Mouse (Mus musculus) neural tube, embryonic 11.5 days (tissue): ENCODE measurements around the gene Zfp335. TPM values are rescaled to one million over a fixed set of nuclear protein-coding genes. Genes with fewer than 3 reads are reported as not detected.

Experiments
- ATAC-seq: fragments of 200-750 bp; cut with Nextera tagmentation; 2 replicates; pipeline ENCODE4 v1.8.0; 2017; ENCODE audit warnings: moderate number of reproducible peaks, mild to moderate bottlenecking, moderate TSS enrichment, moderate library complexity; ENCODE audit not compliant: insufficient read depth, low FRiP score, low TSS enrichment
- DNase-seq: peaks from one replicate; pipeline ENCODE4 v3.0.0-alpha.2; 2015; ENCODE audit warnings: low spot score
- H3K27ac ChIP-seq: fragments of 300-500 bp; sonication (generic); 2 replicates; pipeline ENCODE4 v1.5.1; 2014; ENCODE audit warnings: low read depth, mild to moderate bottlenecking, low read length
- H3K27me3 ChIP-seq: fragments of 300-500 bp; sonication (generic); 2 replicates; pipeline ENCODE4 v1.6.1; 2014; ENCODE audit warnings: mild to moderate bottlenecking, low read length, mixed read lengths; ENCODE audit not compliant: control insufficient read depth, insufficient read depth
- H3K36me3 ChIP-seq: fragments of 300-500 bp; sonication (generic); 2 replicates; pipeline ENCODE4 v1.6.1; 2014; ENCODE audit warnings: mild to moderate bottlenecking, low read length, moderate library complexity, mixed read lengths; ENCODE audit not compliant: control insufficient read depth, insufficient read depth
- H3K4me1 ChIP-seq: fragments of 300-500 bp; sonication (generic); 2 replicates; pipeline ENCODE4 v1.6.1; 2014; ENCODE audit warnings: low read length, mixed read lengths; ENCODE audit not compliant: control insufficient read depth, insufficient read depth
- H3K4me2 ChIP-seq: fragments of 300-500 bp; sonication (generic); 2 replicates; pipeline ENCODE4 v1.6.1; 2014; ENCODE audit warnings: low read depth, mild to moderate bottlenecking, moderate library complexity
- H3K4me3 ChIP-seq: fragments of 300-500 bp; sonication (generic); 2 replicates; pipeline ENCODE4 v1.5.1; 2014; ENCODE audit warnings: low read depth, low read length
- H3K9ac ChIP-seq: fragments of 300-500 bp; sonication (generic); 2 replicates; pipeline ENCODE4 v1.6.1; 2014; ENCODE audit warnings: mild to moderate bottlenecking, low read length
- H3K9me3 ChIP-seq: fragments of 300-500 bp; sonication (generic); 2 replicates; pipeline ENCODE4 v1.6.1; 2016; ENCODE audit warnings: low read length; ENCODE audit not compliant: control insufficient read depth
- WGBS: fragments of 180-500 bp; shearing (Covaris S2); extraction: QIAGEN DNeasy Blood & Tissue Kit; methylation state at CpG from one replicate; pipeline ENCODE4 v1.1.7; 2014; 5-methylcytosine and 5-hydroxymethylcytosine counted together
- polyA plus RNA-seq: library from polyadenylated mRNA; unstranded; fragments of >200 nt; fragmentation: Nextera tagmentation; extraction: Ambion mirVana; gene quantifications from 2 replicates; pipeline ENCODE4 v1.2.1, GENCODE M21; 2014

Gene Zfp335
- polyA plus RNA-seq, 1 experiment from 2014 or later, result 13.9 TPM

DNA sequence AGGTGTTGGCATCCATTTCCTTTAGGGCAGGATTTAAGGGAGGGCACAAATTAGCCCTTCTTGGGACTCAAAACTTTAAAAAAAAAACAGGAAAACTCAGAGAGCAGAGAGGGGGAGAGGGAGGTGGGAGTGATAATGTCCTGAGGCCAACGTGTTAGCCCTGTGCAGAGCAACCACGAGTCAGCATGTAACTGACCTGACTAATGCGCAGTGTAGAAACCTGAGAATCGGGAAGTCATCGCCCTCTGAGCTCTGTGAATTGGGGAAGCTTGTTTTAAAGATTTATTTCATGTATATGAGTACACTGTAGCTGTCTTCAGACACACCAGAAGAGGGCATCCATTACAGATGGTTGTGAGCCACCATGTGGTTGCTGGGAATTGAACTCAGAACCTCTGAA, 5.3 kb upstream of the Zfp335 start:
- no peak for ATAC-seq
- DNase-seq, result no peak
- Histone ChIP-seq H3K9ac (no peak overlapping the region), H3K4me3 (no peak overlapping the region), H3K4me2 (no peak overlapping the region), H3K9me3 (no peaks in the 10 kb centered on the region), H3K4me1 (0 out of 2 replicates have a peak, but pooled peaks cover 2% of the 10 kb centered on the region), H3K27me3 (no peaks in the 10 kb centered on the region), H3K27ac (no peak overlapping the region), H3K36me3 (no peaks in the 10 kb centered on the region)
- WGBS, result 81% methylated on average over 5 of the region's 5 CpGs

DNA sequence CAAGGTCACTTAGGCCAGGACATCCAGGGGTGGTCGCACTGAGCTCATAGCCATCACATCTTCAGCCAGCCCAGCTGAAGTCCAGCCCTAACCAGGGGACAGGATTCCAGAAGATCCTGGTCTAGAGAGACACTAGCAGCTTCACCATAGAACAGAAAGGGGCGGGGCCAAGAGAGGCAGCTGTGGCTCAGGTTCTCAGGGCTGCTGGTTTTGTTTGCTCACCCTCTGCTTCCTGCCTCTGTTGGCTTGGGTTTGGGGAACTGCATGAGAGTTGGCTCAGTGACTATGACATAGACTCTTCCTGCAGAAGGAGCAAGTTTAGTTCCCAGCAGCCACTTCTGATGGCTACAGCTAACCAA, 1.9 kb upstream of the Zfp335 start:
- Histone ChIP-seq H3K27me3 (no peaks in the 10 kb centered on the region), H3K4me1 (peaks cover 13% of the 10 kb centered on the region; the same call in 1 of the 2 replicates), H3K9ac (no peak overlapping the region), H3K27ac (no peak overlapping the region), H3K36me3 (peaks cover 8% of the 10 kb centered on the region), H3K4me3 (no peak overlapping the region), H3K4me2 (no peak overlapping the region), H3K9me3 (no peaks in the 10 kb centered on the region)
- WGBS, result 89% methylated on average over 2 of the region's 2 CpGs
- DNase-seq, result no peak
- no peak for ATAC-seq

DNA sequence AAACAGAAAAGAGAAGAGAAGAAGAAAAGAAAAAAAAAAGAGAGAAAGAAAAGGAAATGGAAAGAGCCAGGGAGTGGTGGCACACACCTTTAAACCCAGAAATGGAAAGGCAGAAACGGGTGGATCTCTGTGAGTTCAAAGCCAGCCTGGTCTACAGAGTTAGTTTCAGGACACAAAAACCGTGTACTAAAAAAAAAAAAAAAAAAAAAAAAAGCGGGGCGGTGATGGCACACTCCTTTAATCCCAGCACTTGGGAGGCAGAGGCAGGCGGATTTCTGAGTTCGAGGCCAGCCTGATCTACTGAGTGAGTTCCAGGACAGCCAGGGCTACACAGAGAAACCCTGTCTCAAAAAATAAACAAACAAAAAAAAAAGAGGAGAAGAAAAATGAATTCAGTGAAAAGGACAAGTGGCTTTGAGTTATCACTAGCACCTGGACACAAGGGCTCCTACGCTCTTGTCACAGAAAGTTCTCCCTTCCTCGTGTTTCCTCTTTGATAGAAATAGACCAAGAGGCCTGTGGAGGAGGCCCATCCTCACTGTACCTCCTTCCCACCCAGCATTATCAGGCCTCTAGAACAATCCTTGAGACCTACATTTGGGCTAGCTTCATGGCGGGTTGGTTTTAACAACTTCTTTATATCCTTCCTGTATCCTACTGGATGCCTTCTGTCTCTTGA, 1.3 kb upstream of the Zfp335 start:
- Histone ChIP-seq H3K4me1 (peaks cover 13% of the 10 kb centered on the region; the same call in 1 of the 2 replicates), H3K36me3 (peaks cover 10% of the 10 kb centered on the region), H3K9ac (no peak overlapping the region), H3K4me3 (peak overlapping the region; percentile 73), H3K4me2 (no peak overlapping the region), H3K9me3 (no peaks in the 10 kb centered on the region), H3K27ac (no peak overlapping the region), H3K27me3 (no peaks in the 10 kb centered on the region)
- DNase-seq, result no peak
- WGBS, result 93% methylated on average over 9 of the region's 9 CpGs
- ATAC-seq, result no peak

DNA sequence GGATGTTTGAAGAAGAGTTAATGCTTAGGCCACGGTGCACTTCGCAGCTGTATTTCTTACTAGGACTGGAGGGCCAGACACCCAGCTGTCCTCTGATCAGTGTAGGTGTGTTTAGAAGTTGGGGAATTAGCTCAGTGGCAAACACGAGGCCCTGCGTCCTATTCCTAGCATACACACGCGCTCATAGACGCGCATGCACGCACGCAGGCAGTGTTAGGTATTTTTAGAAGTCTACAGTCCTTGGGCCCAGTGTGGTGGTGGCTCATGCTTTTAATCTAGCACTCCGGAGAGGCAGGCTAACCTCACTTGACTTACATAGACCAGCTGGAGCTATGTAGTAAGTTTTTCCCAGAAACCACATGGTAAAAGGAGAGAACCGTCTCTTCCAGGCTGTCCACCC, 594 bp upstream of the Zfp335 start:
- Histone ChIP-seq H3K27ac (peak overlapping the region; percentile 98), H3K4me3 (peak overlapping the region; percentile 73), H3K36me3 (peaks cover 17% of the 10 kb centered on the region), H3K9me3 (no peaks in the 10 kb centered on the region), H3K4me2 (peak overlapping the region; percentile 68), H3K4me1 (peaks cover 13% of the 10 kb centered on the region; the same call in 1 of the 2 replicates), H3K9ac (peak overlapping the region; percentile 98), H3K27me3 (no peaks in the 10 kb centered on the region)
- WGBS, result 29% methylated on average over 12 of the region's 12 CpGs
- ATAC-seq, result no peak
- DNase-seq, result no peak

DNA sequence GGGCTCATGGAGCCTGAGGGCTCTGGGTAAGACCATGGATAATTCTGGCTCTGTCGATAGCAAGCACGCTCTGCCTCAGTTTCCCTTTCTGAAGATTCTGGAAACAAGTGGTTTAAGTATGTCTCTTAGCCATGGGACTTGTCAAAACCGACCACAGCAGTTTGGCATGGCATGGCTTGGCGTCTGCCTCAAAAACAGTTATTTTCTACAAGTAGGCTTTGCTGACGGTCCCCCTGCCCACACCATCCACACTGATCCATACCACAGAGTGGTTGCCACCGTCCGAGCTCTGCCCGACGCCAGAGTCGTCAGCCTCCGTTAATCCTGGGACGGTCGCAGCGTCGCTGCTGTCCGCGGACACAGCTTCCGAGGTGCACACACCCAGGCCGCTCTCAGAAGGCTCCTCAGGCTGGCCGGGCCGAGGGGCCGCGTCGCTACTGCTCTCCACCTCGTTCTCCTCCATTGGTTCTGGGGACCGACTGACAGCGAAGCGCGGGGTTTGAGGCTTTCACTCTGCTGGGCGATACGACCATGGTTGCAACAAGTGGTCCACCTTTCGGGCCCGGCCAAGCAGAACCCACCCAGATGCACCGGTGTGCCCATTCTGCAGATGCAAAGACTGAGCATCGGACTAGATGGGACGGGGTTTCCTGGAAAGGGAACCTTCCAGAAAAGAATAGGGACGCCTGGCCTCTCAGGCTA, 1.0 kb downstream of the Zfp335 start:
- ATAC-seq, result peak; percentile 7; the same call in 1 of the 2 replicates
- H3K36me3 ChIP-seq, result peaks cover 27% of the 10 kb centered on the region
- 7% methylated on average over 37 of the region's 37 CpGs for WGBS

DNA sequence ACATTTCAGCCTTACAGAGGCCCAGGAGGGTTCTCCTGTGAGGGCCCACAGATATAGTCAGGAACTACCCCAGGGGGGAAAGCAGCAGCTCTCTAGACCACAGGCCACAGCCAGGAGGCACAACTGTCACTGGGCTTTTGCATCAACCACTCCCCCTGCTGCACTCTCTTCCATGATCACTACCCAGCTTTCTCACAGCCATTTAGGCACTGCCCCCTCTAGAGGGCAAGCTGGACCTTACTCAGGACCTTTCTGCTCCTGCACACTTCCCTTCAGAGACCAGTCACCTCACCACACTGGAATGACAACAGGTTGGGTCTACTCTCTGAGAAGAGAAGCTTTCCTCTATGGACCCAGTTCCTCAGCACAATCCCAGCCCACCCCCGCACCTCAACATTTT, 2.0 kb downstream of the Zfp335 start:
- WGBS, result 73% methylated on average over 1 of the region's 1 CpGs
- no peak for ATAC-seq
- DNase-seq, result no peak
- Histone ChIP-seq H3K36me3 (peaks cover 32% of the 10 kb centered on the region), H3K4me3 (no peak overlapping the region; the same call in 1 of the 2 replicates), H3K9ac (no peak overlapping the region), H3K27me3 (no peaks in the 10 kb centered on the region), H3K4me2 (peak overlapping the region; percentile 68), H3K9me3 (no peaks in the 10 kb centered on the region), H3K4me1 (peaks cover 13% of the 10 kb centered on the region; the same call in 1 of the 2 replicates), H3K27ac (no peak overlapping the region)

More for the DNA sequence above, 1.0 kb downstream of the Zfp335 start:
- Histone ChIP-seq H3K27me3 (no peaks in the 10 kb centered on the region), H3K4me2 (peak overlapping the region; percentile 68), H3K4me1 (peaks cover 13% of the 10 kb centered on the region; the same call in 1 of the 2 replicates), H3K4me3 (peak overlapping the region; percentile 73), H3K27ac (peak overlapping the region; percentile 98), H3K9ac (peak overlapping the region; percentile 98), H3K9me3 (no peaks in the 10 kb centered on the region)
- no peak for DNase-seq

DNA sequence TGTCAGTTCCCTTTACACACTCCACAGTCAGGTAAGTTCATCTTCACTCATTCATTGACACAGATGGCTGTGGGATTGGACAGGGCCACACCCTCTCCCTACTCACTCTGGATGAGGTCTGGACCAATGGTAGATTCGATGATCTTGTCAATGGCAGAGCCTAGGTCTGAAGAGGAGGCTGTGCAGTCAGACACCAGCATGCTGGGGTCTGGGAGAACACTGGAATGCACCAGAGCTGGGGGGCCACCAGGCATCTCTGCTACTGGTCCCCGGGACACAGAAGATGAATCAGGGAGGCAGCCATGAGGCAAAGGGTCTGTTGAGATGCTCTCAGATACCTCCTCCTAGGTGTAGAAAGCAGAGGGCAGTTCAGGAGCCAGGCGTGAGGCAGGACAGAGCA, 2.5 kb downstream of the Zfp335 start:
- DNase-seq (no peak), ATAC-seq (no peak)
- Histone ChIP-seq H3K4me1 (peaks cover 13% of the 10 kb centered on the region; the same call in 1 of the 2 replicates), H3K27ac (no peak overlapping the region), H3K9me3 (no peaks in the 10 kb centered on the region), H3K27me3 (no peaks in the 10 kb centered on the region), H3K4me2 (no peak overlapping the region), H3K36me3 (peaks cover 36% of the 10 kb centered on the region), H3K9ac (no peak overlapping the region), H3K4me3 (no peak overlapping the region)
- 96% methylated on average over 3 of the region's 3 CpGs for WGBS

DNA sequence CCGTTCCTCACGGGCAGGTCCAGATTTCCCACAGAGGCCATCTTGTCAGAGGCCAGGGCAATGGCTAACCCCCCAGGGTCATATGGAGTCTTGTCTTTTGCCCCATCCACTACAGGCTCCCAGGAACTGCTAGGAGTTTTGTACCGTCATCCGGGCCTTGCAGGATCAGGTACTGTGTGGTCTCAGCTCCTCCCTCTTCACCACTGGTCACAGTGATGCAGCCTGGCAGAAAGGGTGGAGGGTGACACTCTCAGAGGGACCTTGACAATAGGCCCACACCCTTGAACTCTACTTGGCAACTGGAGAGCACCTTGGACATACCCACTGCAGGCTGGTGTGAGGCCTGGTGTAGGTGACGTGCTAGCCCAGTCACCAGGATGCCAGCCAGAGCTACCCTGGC, 3.5 kb downstream of the Zfp335 start:
- no peaks in the 10 kb centered on the region for H3K9me3 ChIP-seq
- peaks cover 13% of the 10 kb centered on the region; the same call in 1 of the 2 replicates for H3K4me1 ChIP-seq
- no peak overlapping the region for H3K27ac ChIP-seq
- no peak overlapping the region for H3K4me3 ChIP-seq
- peaks cover 38% of the 10 kb centered on the region for H3K36me3 ChIP-seq
- H3K9ac ChIP-seq, result no peak overlapping the region
- H3K4me2 ChIP-seq, result no peak overlapping the region
- DNase-seq (no peak), ATAC-seq (no peak)
- WGBS, result 98% methylated on average over 5 of the region's 5 CpGs
- H3K27me3 ChIP-seq, result no peaks in the 10 kb centered on the region

DNA sequence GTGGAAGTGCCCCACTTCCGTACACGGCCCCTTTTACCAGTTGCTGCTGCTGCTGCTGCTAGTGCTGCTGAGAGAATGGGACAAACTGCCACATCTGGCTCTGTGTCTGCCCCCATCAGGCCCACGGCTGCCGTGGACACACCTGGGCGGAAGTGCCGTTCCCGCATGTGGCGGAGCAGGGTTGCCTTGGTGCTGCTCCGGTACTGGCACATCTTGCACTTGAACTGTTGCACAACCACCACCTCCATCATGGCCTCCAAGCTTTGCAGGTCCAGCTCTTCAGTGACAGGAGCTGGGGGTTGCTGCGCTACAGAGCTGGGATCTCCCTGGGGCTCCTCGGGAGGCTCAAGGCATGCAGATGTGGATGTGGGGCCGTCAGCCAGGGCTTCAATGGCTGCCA, 4.0 kb downstream of the Zfp335 start:
- peaks cover 38% of the 10 kb centered on the region for H3K36me3 ChIP-seq

More for the DNA sequence above, 4.0 kb downstream of the Zfp335 start:
- H3K9ac ChIP-seq, result no peak overlapping the region
- no peak overlapping the region for H3K27ac ChIP-seq
- ATAC-seq (no peak), DNase-seq (no peak)
- no peak overlapping the region for H3K4me3 ChIP-seq
- peaks cover 13% of the 10 kb centered on the region; the same call in 1 of the 2 replicates for H3K4me1 ChIP-seq
- H3K4me2 ChIP-seq, result no peak overlapping the region
- H3K27me3 ChIP-seq, result no peaks in the 10 kb centered on the region
- WGBS, result 93% methylated on average over 12 of the region's 12 CpGs
- no peaks in the 10 kb centered on the region for H3K9me3 ChIP-seq
